Mouse (Mus musculus): ENCODE data around the gene Zic4.

Zic4 gene

GRCm38 (mm10) chr9:91379781-91380457 is 17.7 kb downstream of the Zic4 start:
- no peak for ATAC-seq (ENCODE audit: low TSS enrichment)

DNA sequence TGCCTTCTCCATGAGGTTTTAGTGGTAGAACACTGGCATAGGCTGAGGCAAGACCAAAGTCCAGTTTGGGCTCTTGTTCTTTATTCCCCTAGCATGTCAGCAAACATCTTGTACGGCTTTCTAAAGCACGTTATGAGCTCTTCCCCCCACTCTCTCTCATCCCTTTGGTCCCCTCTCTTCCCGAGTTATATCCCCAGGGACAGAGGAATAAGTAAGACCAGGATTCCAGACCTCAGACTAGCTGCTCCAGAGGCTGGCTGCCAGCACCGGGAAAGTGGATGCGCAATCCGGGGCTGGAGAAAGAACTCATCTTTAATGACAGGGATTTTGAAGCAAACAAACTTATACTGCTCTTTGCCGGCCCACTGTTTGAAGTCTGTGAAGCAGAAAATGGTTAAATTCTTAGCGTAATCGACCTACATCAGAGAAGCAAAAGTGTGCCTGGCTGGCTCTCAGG is 18.3 kb downstream of the Zic4 start:
- ATAC-seq (ENCODE audit: low TSS enrichment): no peak

DNA sequence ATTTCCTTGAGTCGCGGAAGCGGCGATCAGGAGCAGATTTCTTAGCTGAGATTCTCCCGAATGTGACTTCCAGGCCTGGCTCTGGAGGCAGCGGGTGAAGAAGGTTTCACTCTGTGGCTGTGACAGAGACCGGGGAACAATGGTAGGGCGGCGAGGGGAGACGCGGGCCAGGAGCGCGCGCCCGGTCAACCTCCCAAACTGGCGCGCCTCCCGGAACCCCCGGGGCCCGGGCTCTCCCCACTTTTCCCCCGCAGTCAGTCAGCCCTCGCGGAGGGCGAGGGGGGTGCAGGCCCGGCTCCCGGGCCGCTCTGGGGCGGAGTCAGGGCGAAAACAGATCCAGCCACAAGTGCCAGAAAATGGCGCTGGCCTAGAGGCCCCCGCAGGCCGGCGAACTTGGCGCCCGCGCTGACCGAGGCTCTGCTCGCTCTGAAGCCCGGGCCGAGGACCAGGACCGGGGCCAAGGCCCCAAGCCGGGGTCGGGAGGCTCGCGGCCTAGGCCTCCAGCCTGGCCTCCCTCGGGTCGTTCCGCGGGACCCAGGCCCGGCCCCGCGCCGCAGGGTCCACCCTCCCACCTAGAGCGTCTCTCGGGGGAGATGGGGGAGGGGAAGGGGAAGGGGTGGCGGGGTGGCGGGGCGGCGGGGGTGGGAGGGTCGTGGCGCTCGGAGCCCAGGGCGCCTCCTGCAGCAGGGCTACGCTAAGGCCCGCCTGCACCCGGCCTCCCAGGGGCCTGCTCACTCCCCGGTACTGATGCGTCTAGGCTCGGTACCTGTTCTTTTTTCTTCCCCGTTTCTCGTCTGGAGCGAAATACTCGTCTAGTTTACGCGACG is 19.3 kb downstream of the Zic4 start:
- ATAC-seq (ENCODE audit: low TSS enrichment): no peak

DNA sequence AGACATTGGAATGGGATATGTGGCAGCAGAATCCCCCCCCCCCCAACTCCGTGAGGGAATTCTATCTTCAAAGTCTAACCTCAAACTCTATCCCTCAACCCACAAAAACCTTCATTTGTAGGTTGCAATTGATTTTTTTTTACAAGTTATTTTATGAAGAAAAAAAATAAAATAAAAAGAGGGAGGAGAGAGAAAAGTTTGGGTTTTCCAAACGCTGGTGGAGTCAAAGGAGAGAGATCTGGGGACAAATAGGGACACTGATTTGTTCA is 19.8 kb downstream of the Zic4 start:
- no peak for ATAC-seq (ENCODE audit: low TSS enrichment)

DNA sequence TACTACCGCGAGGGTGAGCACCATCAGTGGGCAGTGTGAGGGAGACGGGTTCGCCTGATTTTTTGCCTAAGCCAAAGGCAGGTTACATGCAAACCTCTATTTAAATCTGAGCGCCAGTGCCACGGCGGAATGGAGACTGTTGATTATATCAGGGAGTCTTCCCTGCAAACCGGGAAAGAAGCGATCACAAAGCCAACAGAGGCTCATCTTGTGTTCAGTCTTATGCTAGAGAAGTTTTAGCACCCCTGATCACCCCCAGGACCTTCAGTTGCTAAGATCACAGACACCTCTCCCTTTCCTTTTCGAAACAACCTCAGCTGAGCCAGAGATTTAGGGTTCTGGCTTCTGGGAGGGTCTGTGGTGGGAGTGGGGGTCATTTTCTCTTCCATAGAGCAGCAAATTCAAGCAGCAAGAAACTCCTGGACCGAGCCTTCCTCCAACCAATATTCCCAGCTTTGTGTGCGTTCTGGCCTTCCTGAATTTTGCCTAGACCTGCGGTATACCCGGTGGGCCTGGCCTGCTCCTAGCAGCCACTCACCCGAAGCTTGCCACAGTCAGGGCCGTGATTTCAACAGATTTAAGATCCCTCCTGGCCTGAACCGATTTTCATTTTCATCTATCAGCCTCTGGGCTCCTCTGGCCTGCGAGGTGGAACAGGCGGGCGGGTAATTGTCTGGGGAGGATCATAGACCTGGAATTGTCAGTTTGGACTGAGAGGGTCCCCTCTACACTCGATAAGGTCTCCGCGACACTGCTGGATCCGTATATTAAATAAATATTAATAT is 20.4 kb downstream of the Zic4 start:
- no peak for ATAC-seq (ENCODE audit: low TSS enrichment)

DNA sequence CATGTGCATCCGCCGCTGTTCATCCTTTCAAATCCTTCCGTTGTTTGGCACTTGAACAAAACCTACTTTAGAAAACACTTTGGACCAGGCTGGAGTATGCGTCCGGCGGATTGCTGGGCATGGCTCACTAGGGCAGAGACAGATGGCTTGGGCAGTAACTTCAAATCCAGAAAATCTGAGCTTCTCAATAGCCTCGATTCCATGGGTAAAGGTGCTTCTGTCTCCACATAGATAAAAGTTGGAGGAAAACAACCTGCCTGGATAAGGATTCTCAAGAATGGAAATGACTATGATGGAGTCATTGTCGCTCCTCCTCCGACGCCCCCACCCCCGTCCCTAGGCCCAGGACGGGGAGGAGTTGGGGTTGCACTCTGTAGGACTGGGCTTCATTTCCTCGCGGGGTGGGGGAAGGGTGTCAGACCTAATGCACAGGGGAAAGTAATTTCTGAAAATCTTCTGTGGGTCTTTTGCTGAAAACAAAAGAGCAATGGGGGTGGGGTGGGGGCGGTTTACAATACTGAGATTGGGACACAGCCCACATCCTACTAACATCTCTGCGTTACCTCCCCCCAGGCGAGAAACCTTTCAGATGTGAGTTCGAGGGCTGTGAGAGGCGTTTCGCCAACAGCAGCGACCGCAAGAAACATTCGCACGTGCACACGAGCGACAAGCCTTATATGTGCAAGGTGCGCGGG is 21.4 kb downstream of the Zic4 start:
- ATAC-seq (ENCODE audit: low TSS enrichment): no peak

DNA sequence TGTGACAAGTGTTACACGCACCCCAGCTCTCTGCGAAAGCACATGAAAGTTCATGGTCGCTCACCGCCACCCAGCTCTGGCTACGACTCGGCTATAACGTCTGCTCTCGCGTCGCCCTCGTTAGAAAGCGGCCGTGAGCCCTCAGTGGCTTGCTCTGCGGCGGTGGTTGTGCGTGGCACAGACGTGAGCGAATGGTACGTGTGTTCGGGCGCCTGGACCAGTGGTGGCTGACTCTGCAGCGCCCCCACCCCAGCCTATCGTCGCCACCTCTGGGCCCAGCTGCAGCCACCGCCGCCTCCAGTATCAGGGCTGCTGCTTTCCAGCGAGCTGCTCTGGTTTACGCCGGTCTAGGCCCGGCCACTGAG is 21.9 kb downstream of the Zic4 start:
- ATAC-seq (ENCODE audit: low TSS enrichment): no peak

- ATAC-seq (ENCODE audit: low TSS enrichment): no peak
Measured at GRCm38 (mm10) chr9:91384693-91385560, 22.7 kb downstream of the Zic4 start.

DNA sequence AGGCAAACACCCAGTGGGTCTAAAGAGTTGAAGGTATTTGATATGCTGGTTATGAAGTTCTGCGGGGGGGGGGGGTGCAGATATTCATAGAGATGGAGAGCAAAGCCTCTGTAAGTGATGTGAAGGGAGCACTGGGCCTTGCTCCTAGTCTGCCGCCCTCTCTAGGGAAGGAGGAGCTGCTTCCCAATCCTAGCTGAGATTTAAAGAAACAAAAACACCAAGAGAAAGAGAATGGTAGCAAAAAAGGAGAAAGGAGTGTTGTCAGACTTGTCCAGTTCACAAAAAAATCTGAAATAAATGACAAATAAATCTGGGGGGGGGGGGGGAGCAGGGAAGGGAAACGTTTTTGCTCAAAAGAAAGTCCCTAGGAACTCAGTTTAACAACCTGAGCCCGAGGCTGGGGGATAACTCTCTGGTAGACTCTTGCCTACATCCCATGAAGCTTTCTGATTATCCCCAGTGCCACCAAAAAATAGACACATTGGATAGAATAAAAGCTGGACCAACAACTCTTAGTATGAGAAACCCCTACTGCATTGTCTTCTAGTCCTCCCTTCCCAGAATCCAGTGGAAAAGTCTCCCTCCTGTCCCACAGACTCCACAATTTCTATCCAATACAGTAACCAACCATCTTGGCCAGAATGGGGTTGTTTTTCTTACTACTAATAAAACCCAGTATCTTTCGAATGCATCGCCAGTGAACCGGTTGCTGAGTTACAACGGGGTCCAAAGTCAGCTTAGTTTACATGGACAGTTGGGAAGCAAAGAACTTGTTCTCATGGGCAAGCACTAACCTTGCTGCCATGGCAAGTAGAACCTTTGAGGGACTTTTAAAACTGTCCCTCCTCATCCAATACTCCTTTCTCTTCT is 23.6 kb downstream of the Zic4 start:
- ATAC-seq (ENCODE audit: low TSS enrichment): no peak

DNA sequence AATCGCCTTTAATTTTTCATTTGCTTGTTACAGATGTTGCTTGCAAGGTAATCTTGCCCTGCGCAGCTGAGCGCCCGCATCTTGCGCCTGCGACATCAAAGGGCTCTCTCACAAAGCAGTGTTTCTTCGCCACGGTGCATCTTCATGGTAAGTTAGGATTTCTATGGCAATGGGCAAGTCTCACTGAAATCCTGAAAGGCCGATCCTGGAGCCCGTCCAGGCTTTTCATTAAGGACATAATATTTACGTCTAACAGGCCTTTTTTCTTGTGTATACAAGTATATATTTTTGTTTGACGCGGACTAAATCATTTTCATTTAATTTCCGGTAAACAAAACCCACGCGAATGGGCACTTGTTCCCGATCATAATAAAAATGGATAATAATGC is 24.3 kb downstream of the Zic4 start:
- ATAC-seq (ENCODE audit: low TSS enrichment): no peak

DNA sequence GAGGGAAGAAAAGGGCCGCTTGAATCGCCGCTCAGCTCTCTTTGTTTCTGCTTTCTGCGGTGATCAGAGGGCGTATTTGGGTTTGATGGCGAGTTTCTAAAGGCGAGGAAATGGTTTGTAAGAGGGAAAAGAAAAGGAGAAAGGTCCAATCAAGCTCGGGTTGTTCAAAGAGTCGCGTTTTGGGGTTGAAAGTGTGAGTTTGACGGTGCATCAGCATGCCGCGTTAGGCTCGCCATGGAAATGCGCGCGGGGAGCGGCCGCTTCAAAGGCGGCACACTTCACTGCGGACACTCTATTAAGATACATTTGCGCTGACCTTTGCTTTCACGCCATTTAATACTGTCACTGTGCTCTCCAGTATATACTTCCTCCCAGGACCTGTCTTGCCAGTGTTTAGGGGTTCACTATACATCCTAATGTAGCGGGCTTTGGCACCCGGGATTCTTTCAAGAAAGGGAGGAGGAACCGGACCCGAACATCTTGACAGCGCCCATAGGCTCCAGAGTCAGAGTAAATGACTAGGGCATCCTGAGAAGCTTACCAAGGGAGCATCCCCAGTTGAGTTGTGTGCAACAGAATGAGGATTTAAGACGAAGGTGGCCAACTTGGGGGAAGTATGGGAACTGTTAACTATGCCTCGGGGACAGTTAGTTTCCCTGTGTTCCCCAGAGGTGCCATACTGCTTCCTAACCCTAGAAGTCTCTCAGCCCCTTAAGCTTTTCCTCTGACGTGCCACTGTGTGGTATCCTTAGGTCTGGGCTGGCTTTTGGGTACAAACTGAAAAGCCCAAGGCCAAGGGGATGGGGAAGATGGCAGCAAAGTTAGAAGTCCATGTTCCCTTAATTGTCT is 24.9 kb downstream of the Zic4 start:
- no peak for ATAC-seq (ENCODE audit: low TSS enrichment)

- no peak for ATAC-seq (ENCODE audit: low TSS enrichment)
Measured at GRCm38 (mm10) chr9:91387740-91388080, 25.5 kb downstream of the Zic4 start.

DNA sequence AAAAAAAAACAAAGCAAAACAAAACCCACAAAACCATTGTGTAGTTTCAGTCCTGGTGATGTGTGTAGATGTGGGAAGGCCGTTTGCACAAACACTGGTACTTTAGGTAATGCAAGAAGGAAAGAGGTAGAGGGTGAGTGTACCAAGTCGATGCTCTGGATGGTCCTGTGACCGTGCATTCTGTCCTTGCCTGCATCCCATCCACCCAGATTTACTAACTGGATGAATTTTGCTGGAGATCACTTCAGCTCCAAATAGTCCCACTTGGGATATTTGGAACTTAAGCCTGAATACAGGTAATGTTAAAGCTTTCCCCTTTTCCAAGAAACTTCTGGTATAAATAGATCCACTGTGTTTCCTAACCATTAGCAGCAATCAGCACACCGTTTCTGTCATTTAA is 26.0 kb downstream of the Zic4 start:
- no peak for ATAC-seq (ENCODE audit: low TSS enrichment)

GRCm38 (mm10) chr9:91393376-91394068 is 31.3 kb downstream of the Zic4 start:
- ATAC-seq (ENCODE audit: low TSS enrichment): no peak

- ATAC-seq (ENCODE audit: low TSS enrichment): no peak
Measured at GRCm38 (mm10) chr9:91394211-91394646, 32.0 kb downstream of the Zic4 start.

GRCm38 (mm10) chr9:91395066-91395772 is 33.0 kb downstream of the Zic4 start:
- ATAC-seq (ENCODE audit: low TSS enrichment): no peak

DNA sequence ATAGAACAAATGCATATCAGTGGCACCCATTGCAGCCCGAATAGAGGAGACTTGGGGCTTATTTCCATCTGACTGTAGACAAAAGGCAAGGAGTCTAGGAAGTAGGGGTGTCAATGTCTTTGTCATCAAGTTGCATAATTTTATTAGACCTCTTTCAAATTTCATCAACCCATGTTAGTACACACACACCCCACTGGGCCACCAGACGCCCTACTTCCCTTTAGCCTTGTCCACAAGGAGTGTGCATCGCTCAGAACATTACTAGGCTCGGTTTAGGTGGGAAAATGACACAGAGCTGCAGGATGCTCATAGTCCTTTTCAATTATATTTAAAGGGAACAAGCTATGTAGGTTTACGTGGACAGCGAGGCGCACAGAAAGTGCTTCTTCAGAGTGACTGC is 37.8 kb downstream of the Zic4 start:
- ATAC-seq (ENCODE audit: low TSS enrichment): no peak

- no peak for ATAC-seq (ENCODE audit: low TSS enrichment)
Measured at GRCm38 (mm10) chr9:91400482-91401093, 38.4 kb downstream of the Zic4 start.

Data from frontal cortex, adult (tissue).